Mouse (Mus musculus) liver, adult 2 months (tissue): ENCODE data around the gene Iqcc.

Experiments
- CTCF ChIP-seq: fragments of 200-500 bp; IDR thresholded peaks from 2 replicates; pipeline ENCODE4 v1.5.1; 2011; ENCODE audit warnings: low read depth, low read length, control low read depth
- POLR2A ChIP-seq: fragments of 200-500 bp; IDR thresholded peaks from 2 replicates; pipeline ENCODE4 v1.6.1; 2011; ENCODE audit warnings: low read length, control low read depth; ENCODE audit not compliant: insufficient read depth; ENCODE audit errors: extremely low read depth

DNA sequence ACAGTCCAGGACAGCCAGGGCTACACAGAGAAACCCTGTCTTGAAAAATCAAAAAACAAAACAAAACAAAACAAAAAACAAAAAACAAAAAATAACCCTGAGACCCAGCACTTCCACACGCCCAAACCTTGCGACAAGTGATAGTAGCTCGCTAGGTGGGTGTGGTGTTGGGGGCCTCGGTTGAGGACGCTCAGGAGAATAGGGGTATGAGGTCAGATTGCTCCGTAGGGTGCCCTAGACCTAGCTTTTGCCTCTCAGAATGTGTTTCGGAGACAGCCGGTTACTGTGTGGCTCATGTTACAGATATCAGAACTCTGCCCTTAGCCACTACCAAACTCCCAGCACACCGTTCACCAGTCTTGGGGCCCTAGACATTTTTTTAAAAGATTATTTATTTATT, 33.1 kb downstream of the Iqcc start:
- no peak for TF ChIP-seq CTCF
- no peak for TF ChIP-seq POLR2A
